Mouse (Mus musculus) hindbrain, postnatal 0 days (tissue): ENCODE measurements at regions not wholly inside any gene's neighbourhood (a gene's known extent, or its start where the extent isn't known, plus 50 kb on each side); places are given as distances from the start of the nearest gene placed in this dataset.

Experiments used
- ATAC-seq: fragments of 200-750 bp; cut with Nextera tagmentation; 2 replicates; pipeline ENCODE4 v1.8.0; 2017; ENCODE audit warnings: mild to moderate bottlenecking, moderate TSS enrichment, moderate library complexity
- DNase-seq: peaks from one replicate; pipeline ENCODE4 v3.0.0-alpha.2; 2015; ENCODE audit warnings: low spot score
- H3K27ac ChIP-seq: fragments of 300-500 bp; sonication (generic); 2 replicates; pipeline ENCODE4 v1.5.1; 2014; ENCODE audit warnings: mild to moderate bottlenecking
- H3K27me3 ChIP-seq: fragments of 300-500 bp; sonication (generic); 2 replicates; pipeline ENCODE4 v1.6.1; 2014; ENCODE audit warnings: low read length, mixed read lengths; ENCODE audit not compliant: insufficient read depth
- H3K36me3 ChIP-seq: fragments of 300-500 bp; sonication (generic); 2 replicates; pipeline ENCODE4 v1.6.1; 2014; ENCODE audit warnings: low read length, mixed read lengths; ENCODE audit not compliant: insufficient read depth
- H3K4me1 ChIP-seq: fragments of 300-500 bp; sonication (generic); 2 replicates; pipeline ENCODE4 v1.6.1; 2014; ENCODE audit warnings: antibody characterized with exemption, low read length, mixed read lengths; ENCODE audit not compliant: insufficient read depth
- H3K4me2 ChIP-seq: fragments of 300-500 bp; sonication (generic); 2 replicates; pipeline ENCODE4 v1.6.1; 2014; ENCODE audit warnings: low read depth, mild to moderate bottlenecking, low read length, moderate library complexity, mixed read lengths
- H3K4me3 ChIP-seq: fragments of 300-500 bp; sonication (generic); 2 replicates; pipeline ENCODE4 v1.5.1; 2014; ENCODE audit warnings: low read length
- H3K9ac ChIP-seq: fragments of 300-500 bp; sonication (generic); replicated peaks from 2 replicates; pipeline ENCODE4 v1.6.1; 2014; ENCODE audit warnings: mild to moderate bottlenecking, low read length, moderate library complexity, mixed read lengths
- H3K9me3 ChIP-seq: fragments of 300-500 bp; sonication (generic); 2 replicates; pipeline ENCODE4 v1.6.1; 2016; ENCODE audit warnings: low read length, mixed read lengths
- CTCF ChIP-seq: IDR thresholded peaks from 2 replicates; pipeline ENCODE4 v1.5.1; 2016; ENCODE audit warnings: antibody characterized with exemption, control low read depth, low read depth
- WGBS: fragments of 180-500 bp; shearing (Covaris S2); extraction: QIAGEN DNeasy Blood & Tissue Kit; methylation state at CpG from one replicate; pipeline ENCODE4 v1.1.7; 2014; 5-methylcytosine and 5-hydroxymethylcytosine counted together

GRCm38 (mm10) chr6:4436874-4437273 lies 67.7 kb upstream of the Col1a2 start:
- ATAC-seq: no peak
- H3K27me3 ChIP-seq: no peaks in the 10 kb centered on the region
- TF ChIP-seq CTCF: no peak
- no peak overlapping the region for H3K27ac ChIP-seq
- no peaks in the 10 kb centered on the region for H3K9me3 ChIP-seq
- H3K9ac ChIP-seq: no peak overlapping the region
- no peaks in the 10 kb centered on the region for H3K4me1 ChIP-seq
- H3K4me3 ChIP-seq: no peak overlapping the region
- H3K4me2 ChIP-seq: no peak overlapping the region
- H3K36me3 ChIP-seq: no peaks in the 10 kb centered on the region
- DNase-seq: no peak
- WGBS: 68% methylated on average over 1 of the region's 1 CpGs

- Histone ChIP-seq H3K4me1 (no peaks in the 10 kb centered on the region), H3K9ac (no peak overlapping the region), H3K4me2 (no peak overlapping the region), H3K36me3 (no peaks in the 10 kb centered on the region), H3K4me3 (no peak overlapping the region), H3K9me3 (no peaks in the 10 kb centered on the region), H3K27me3 (no peaks in the 10 kb centered on the region), H3K27ac (no peak overlapping the region)
- whole genome bisulfite sequencing: 80% methylated on average over 4 of the region's 4 CpGs
- ATAC-seq (no peak), DNase-seq (no peak)
- TF ChIP-seq CTCF: no peak
Measured at GRCm38 (mm10) chr6:4441618-4442167, 62.9 kb upstream of the Col1a2 start.

GRCm38 (mm10) chr6:4445906-4446305 lies 58.7 kb upstream of the Col1a2 start:
- 34% methylated on average over 1 of the region's 1 CpGs for WGBS
- Histone ChIP-seq H3K27me3 (no peaks in the 10 kb centered on the region), H3K9ac (no peak overlapping the region), H3K4me3 (no peak overlapping the region), H3K36me3 (no peaks in the 10 kb centered on the region), H3K4me2 (no peak overlapping the region), H3K4me1 (no peaks in the 10 kb centered on the region), H3K27ac (no peak overlapping the region), H3K9me3 (no peaks in the 10 kb centered on the region)
- TF ChIP-seq CTCF: no peak
- ATAC-seq (no peak), DNase-seq (no peak)

- DNase-seq: no peak
- H3K4me1 ChIP-seq: no peaks in the 10 kb centered on the region
- no peak overlapping the region for H3K9ac ChIP-seq
- no peak overlapping the region for H3K4me2 ChIP-seq
- no peak overlapping the region for H3K27ac ChIP-seq
- no peak overlapping the region for H3K4me3 ChIP-seq
- no peak for TF ChIP-seq CTCF
- 93% methylated on average over 2 of the region's 2 CpGs for WGBS
- no peak for ATAC-seq
- H3K9me3 ChIP-seq: no peaks in the 10 kb centered on the region
- H3K27me3 ChIP-seq: no peaks in the 10 kb centered on the region
- H3K36me3 ChIP-seq: no peaks in the 10 kb centered on the region
Measured at GRCm38 (mm10) chr6:4451227-4451626, 53.4 kb upstream of the Col1a2 start.
